Mouse (Mus musculus): ENCODE data around the gene Gm44790.

DNA sequence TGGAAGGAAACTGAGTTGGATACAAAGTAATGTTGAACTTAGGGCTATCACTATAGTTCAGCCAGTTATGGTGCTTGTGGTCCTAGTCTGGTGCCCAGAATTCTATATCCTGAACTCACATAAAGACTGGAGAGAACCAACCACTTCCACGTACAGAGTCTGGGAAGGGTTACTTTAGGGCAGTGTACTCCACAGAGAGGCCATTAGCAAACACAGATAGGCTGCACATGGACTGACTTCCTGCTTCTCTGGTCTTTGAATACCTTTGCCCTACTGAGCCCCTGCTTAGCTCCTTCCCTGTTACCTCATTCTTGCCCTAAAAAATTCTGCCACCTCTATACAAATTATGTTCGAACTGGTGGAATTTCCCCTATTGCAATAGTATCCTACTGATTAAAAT, 26.5 kb upstream of the Gm44790 start:
- TF ChIP-seq TAL1 (IDR thresholded peaks at IDR 0.05; ENCODE audit: low read length) = no peak
- no peak for TF ChIP-seq GATA1 (IDR thresholded peaks at IDR 0.05; ENCODE audit: low read length)

All from erythroblast, embryonic 14.5 days (primary cell).